Mouse (Mus musculus): ENCODE measurements around the gene Tgtp1. TPM values are rescaled to one million over a fixed set of nuclear protein-coding genes. Genes with fewer than 3 reads are reported as not detected.

Tgtp1 gene
- 115 TPM for total RNA-seq (2023)

DNA sequence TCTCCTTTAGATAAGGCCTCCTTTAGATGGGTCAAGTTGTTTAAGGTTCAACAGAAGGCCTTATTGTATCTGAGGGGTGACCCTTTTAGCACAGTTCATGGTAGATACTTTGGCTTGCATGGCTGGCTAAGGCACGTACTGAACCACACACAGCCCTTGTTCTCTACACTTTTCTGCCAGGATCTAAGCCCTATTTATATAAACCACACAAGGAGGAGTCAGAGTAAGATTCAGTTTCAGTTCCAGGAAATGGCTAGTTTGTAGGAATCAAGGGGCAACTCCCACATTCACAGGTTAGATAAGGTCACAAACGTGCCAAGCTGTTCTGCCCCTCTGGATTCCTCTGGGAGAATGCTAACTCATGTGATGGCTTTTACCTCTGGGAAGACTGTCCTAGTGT lies at the start of gene Tgtp1:
Gene Tgtp1 (minus strand): TSS at position 155 of the 400 bp plus-strand sequence.

DNA sequence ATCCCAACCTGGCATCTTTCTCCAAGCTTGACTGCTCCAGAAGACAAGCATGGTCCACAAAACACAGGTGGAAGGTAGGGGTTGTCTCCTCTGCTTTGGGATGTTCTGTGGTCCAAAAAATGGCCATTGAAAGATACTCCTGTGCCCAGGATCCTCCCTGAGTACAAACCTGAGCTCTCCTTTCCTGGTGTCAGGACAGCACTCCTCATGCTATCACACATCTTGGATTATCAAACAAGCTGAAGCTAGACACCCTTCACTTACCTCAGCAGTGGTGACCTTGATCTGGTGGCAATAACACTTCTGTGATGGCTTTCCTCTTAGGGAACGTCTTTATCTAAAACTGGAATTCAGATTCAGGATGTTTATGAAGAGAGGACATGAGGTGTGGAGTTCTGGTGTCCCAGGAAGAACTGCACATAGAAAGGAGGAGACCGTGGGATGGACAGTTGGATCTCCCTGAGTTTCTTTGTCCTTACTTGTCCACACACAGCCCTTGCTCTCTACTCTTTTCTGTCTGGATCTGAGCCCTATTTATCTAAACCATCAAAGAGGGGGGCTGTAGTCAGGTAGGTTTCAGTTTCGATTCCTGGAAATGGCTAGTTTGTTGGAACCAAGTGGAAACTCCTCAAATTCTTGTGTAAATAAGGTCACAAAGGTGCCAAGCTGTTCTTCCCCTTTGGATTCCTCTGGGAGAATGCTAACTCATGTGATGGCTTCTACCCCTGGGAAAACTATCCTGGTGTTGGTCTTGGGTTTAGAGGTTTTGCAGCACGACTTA lies 2.0 kb downstream of the Tgtp1 start, which contains the start of gene Gm12185:
Gene Gm12185 (minus strand): TSS at position 487 of the 781 bp plus-strand sequence.

DNA sequence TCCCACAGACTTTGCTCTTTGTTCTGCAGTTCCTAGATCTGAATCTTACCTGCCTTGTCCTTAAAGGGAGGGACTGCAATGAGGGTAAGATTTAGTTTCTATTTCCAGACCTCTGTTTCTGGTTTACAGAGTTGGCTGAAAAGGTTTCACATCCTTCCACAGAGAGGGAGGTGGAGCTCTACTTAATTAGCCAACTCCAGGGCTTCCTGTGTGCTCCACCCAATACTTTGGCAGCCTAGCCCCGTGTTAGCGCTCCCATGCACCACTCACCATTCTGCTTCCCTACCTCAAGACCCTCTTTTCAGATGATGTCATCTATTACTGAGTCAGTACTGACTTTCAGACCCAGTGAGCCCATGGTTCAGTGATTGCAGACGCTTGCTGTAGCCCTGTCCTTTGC lies 14.7 kb downstream of the Tgtp1 start, which contains the start of gene 9930111J21Rik1:
Gene 9930111J21Rik1 (minus strand): TSS at position 148 of the 400 bp plus-strand sequence.

DNA sequence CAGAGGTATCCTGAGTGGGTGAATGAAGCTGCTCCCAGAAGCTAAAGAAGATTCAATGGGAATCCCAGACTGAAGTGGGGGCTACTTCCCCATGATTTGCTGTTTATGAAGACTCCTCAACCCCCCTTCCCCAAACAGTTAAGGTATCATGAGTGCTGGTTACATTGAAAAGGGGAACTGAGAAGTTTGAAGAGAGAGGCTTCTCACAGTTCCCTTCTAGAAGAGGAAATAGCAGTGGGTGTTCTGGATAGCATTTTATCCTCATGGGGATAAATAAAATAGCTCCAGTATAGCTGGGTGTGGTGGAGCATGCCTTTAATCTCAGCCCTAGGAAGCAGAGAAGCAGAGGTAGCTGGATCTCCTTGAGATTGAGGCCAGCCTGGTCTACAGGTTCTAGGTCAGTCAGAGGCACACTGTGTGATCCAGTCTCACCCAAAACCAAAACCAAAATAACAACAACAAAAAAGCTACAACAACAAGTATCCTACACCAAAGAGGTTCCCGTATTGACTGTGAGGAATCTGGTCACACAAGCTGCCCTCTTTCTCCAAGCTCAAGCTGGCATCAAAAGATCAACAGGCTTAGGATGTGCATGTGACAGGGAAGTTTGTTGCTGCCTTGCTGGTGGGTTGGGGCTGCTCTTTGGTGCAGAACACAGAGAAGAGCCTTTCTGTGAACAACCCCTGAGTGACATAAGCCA lies 15.6 kb downstream of the Tgtp1 start, which contains the start of gene Olfr56:
Gene Olfr56 (plus strand): TSS at position 650 of the 700 bp plus-strand sequence.

DNA sequence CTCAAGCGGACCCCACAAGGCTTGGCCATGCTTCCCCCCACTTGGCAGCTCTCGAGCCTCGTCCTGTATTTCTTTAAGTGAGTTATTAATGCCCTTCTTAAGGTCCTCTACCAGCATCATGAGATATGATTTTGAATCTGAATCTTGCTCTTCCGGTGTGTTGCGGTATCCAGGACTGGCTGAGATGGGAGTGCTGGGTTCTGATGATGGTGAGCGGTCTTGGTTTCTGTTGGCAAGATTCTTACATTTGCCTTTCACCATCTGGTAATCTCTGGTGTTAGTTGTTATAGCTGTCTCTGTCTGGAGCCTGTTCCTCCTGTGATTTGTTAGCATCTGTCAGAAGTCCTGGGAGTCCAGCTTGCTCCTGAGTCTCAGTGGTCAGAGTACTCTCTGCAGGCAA lies 47.9 kb downstream of the Tgtp1 start, which contains the start of gene Psme2b:
Gene Psme2b (minus strand): TSS at position 101 of the 400 bp plus-strand sequence.

Other genes starting within 250 kb of the Tgtp1 start
- gene Rack1, start 193.8 kb downstream of the Tgtp1 start, total RNA-seq (2023) = 2,261 TPM
- 28.7 TPM for gene Trim41, start 176.8 kb downstream of the Tgtp1 start, total RNA-seq (2023)
- gene Trim7, start 168.0 kb downstream of the Tgtp1 start, total RNA-seq (2023) = 15.4 TPM
- 0.55 TPM for gene Gm12184, start 167.5 kb downstream of the Tgtp1 start, total RNA-seq (2023)
- gene Irgm1, start 122.5 kb downstream of the Tgtp1 start, total RNA-seq (2023) = 49.6 TPM
- 17.5 TPM for gene Gm5431, start 92.0 kb downstream of the Tgtp1 start, total RNA-seq (2023)
- gene Psme2b, start 48.0 kb downstream of the Tgtp1 start, total RNA-seq (2023) = 32.2 TPM
- gene Olfr56, start 15.3 kb downstream of the Tgtp1 start, total RNA-seq (2023) = 1.0 TPM
- gene 9930111J21Rik1, start 14.8 kb downstream of the Tgtp1 start, total RNA-seq (2023) = 63.7 TPM
- 50.9 TPM for gene Gm12185, start 1.9 kb downstream of the Tgtp1 start, total RNA-seq (2023)
- gene 9930111J21Rik2, start 57.1 kb upstream of the Tgtp1 start, total RNA-seq (2023) = 77.4 TPM
- gene Tgtp2, start 70.0 kb upstream of the Tgtp1 start, total RNA-seq (2023) = 86.7 TPM
- gene Ifi47, start 82.4 kb upstream of the Tgtp1 start, total RNA-seq (2023) = 138 TPM
- not detected for gene Olfr1396, start 120.7 kb upstream of the Tgtp1 start, total RNA-seq (2023)
- gene Olfr1395, start 148.1 kb upstream of the Tgtp1 start, total RNA-seq (2023) = not detected
- gene Olfr1394, start 160.2 kb upstream of the Tgtp1 start, total RNA-seq (2023) = not detected
- not detected for gene Btnl9, start 193.0 kb upstream of the Tgtp1 start, total RNA-seq (2023)
- gene Zfp62, start 209.1 kb upstream of the Tgtp1 start, total RNA-seq (2023) = 85.6 TPM

Data from CD8-positive naive resting alpha-beta T cell, adult 57 days (primary cell).